Mouse (Mus musculus): Measurements from ENCODE around the gene Umad1.

The Umad1 gene

GRCm38 (mm10) chr6:8484437-8485275 lies 225.6 kb downstream of the Umad1 start:
- no peak for DNase-seq

GRCm38 (mm10) chr6:8485414-8486175 lies 226.5 kb downstream of the Umad1 start:
- no peak for DNase-seq

GRCm38 (mm10) chr6:8486391-8487043 lies 227.4 kb downstream of the Umad1 start:
- DNase-seq, result no peak

- DNase-seq, result no peak
Measured at GRCm38 (mm10) chr6:8487044-8487853, 228.2 kb downstream of the Umad1 start.

- no peak for DNase-seq
Measured at GRCm38 (mm10) chr6:8488249-8488648, 229.2 kb downstream of the Umad1 start.

- DNase-seq, result no peak
Measured at GRCm38 (mm10) chr6:8489266-8489665, 230.2 kb downstream of the Umad1 start.

- DNase-seq, result no peak
Measured at GRCm38 (mm10) chr6:8489938-8490585, 231.0 kb downstream of the Umad1 start.

- no peak for DNase-seq
Measured at GRCm38 (mm10) chr6:8492248-8492647, 233.2 kb downstream of the Umad1 start.

GRCm38 (mm10) chr6:8495109-8495826 lies 236.2 kb downstream of the Umad1 start:
- DNase-seq, result no peak

- DNase-seq, result no peak
Measured at GRCm38 (mm10) chr6:8495827-8496222, 236.7 kb downstream of the Umad1 start.

- DNase-seq, result no peak
Measured at GRCm38 (mm10) chr6:8497234-8497867, 238.3 kb downstream of the Umad1 start.

GRCm38 (mm10) chr6:8497868-8498257 lies 238.8 kb downstream of the Umad1 start:
- DNase-seq, result peak; percentile 31 to 43

GRCm38 (mm10) chr6:8498961-8499360 lies 239.9 kb downstream of the Umad1 start:
- no peak for DNase-seq

GRCm38 (mm10) chr6:8503953-8504352 lies 244.9 kb downstream of the Umad1 start:
- no peak for DNase-seq

GRCm38 (mm10) chr6:8504521-8505228 lies 245.6 kb downstream of the Umad1 start:
- no peak for DNase-seq

- no peak for DNase-seq
Measured at GRCm38 (mm10) chr6:8506631-8507030, 247.5 kb downstream of the Umad1 start.
